Mouse (Mus musculus): ENCODE results near the gene Jund. TPM values are rescaled to one million over a fixed set of nuclear protein-coding genes. Genes with fewer than 3 reads are reported as not detected.

The Jund gene
- total RNA-seq, 4 experiments from 2014 or later: 149 to 190 (median 160) TPM

GRCm38 (mm10) chr8:70724216-70724615 is 25.5 kb downstream of the Jund start:
- DNase-seq (ENCODE audit: low spot score in 2 of 2): no peak

- no peak for DNase-seq (ENCODE audit: low spot score in 2 of 2)
Measured at GRCm38 (mm10) chr8:70725792-70726447, 27.2 kb downstream of the Jund start.

- no peak for DNase-seq (ENCODE audit: low spot score in 2 of 2)
Measured at GRCm38 (mm10) chr8:70726721-70727120, 28.0 kb downstream of the Jund start.

GRCm38 (mm10) chr8:70729808-70730475 is 31.2 kb downstream of the Jund start:
- no peak for DNase-seq (ENCODE audit: low spot score in 2 of 2)

GRCm38 (mm10) chr8:70730956-70731355 is 32.2 kb downstream of the Jund start:
- no peak for DNase-seq (ENCODE audit: low spot score in 2 of 2)

GRCm38 (mm10) chr8:70737705-70738104 is 39.0 kb downstream of the Jund start:
- DNase-seq (ENCODE audit: low spot score in 2 of 2): no peak

GRCm38 (mm10) chr8:70738211-70738610 is 39.5 kb downstream of the Jund start:
- DNase-seq (ENCODE audit: low spot score in 2 of 2): no peak

GRCm38 (mm10) chr8:70741661-70742060 is 42.9 kb downstream of the Jund start:
- no peak for DNase-seq (ENCODE audit: low spot score in 2 of 2)

- no peak for DNase-seq (ENCODE audit: low spot score in 2 of 2)
Measured at GRCm38 (mm10) chr8:70742176-70742575, 43.4 kb downstream of the Jund start.

GRCm38 (mm10) chr8:70742981-70743655 is 44.4 kb downstream of the Jund start:
- DNase-seq (ENCODE audit: low spot score in 2 of 2): no peak

GRCm38 (mm10) chr8:70743656-70744590 is 45.2 kb downstream of the Jund start:
- peak in 1 of 2 experiments; percentile 50 for DNase-seq (ENCODE audit: low spot score in 2 of 2)

GRCm38 (mm10) chr8:70744806-70745205 is 46.1 kb downstream of the Jund start:
- DNase-seq (ENCODE audit: low spot score in 2 of 2): no peak

- DNase-seq (ENCODE audit: low spot score in 2 of 2): no peak
Measured at GRCm38 (mm10) chr8:70745691-70746220, 47.0 kb downstream of the Jund start.

- DNase-seq (ENCODE audit: low spot score in 2 of 2): no peak
Measured at GRCm38 (mm10) chr8:70746676-70747075, 47.9 kb downstream of the Jund start.

GRCm38 (mm10) chr8:70747211-70747890 is 48.6 kb downstream of the Jund start:
- DNase-seq (ENCODE audit: low spot score in 2 of 2): no peak

- DNase-seq (ENCODE audit: low spot score in 2 of 2): no peak
Measured at GRCm38 (mm10) chr8:70748246-70749096, 49.7 kb downstream of the Jund start.

- peak in 1 of 2 experiments; percentile 12 for DNase-seq (ENCODE audit: low spot score in 2 of 2)
Measured at GRCm38 (mm10) chr8:70749097-70749674, 50.4 kb downstream of the Jund start.
